Mouse (Mus musculus) heart, postnatal 0 days (tissue): ENCODE measurements at regions not wholly inside any gene's neighbourhood (a gene's known extent, or its start where the extent isn't known, plus 50 kb on each side); places are given as distances from the start of the nearest gene placed in this dataset.
A peak's percentile ranks its signal among the peaks of the same experiment; 100 is the strongest.

Experiments
- ATAC-seq: fragments of 200-750 bp; cut with Nextera tagmentation; 2 replicates; pipeline ENCODE4 v1.8.0; 2017; ENCODE audit warnings: low read depth, moderate number of reproducible peaks, moderate library complexity; ENCODE audit not compliant: insufficient read depth
- DNase-seq: peaks from one replicate; pipeline ENCODE4 v3.0.0-alpha.2; 2016; ENCODE audit warnings: low spot score
- H3K27ac ChIP-seq: fragments of 300-500 bp; sonication (generic); 2 replicates; pipeline ENCODE4 v1.5.1; 2014; ENCODE audit warnings: low read depth, mild to moderate bottlenecking
- H3K27me3 ChIP-seq: fragments of 300-500 bp; sonication (generic); 2 replicates; pipeline ENCODE4 v1.6.1; 2014; ENCODE audit warnings: low read length, mixed read lengths; ENCODE audit not compliant: control insufficient read depth, insufficient read depth
- H3K36me3 ChIP-seq: fragments of 300-500 bp; sonication (generic); replicated peaks from 2 replicates; pipeline ENCODE4 v1.6.1; 2014; ENCODE audit warnings: low read length, mixed read lengths; ENCODE audit not compliant: control insufficient read depth, insufficient read depth
- H3K4me1 ChIP-seq: fragments of 300-500 bp; sonication (generic); 2 replicates; pipeline ENCODE4 v1.6.1; 2014; ENCODE audit warnings: antibody characterized with exemption; ENCODE audit not compliant: control insufficient read depth, insufficient read depth
- H3K4me2 ChIP-seq: fragments of 300-500 bp; sonication (generic); 2 replicates; pipeline ENCODE4 v1.6.1; 2014; ENCODE audit warnings: low read depth, mild to moderate bottlenecking, low read length, moderate library complexity
- H3K4me3 ChIP-seq: fragments of 300-500 bp; sonication (generic); 2 replicates; pipeline ENCODE4 v1.5.1; 2014; ENCODE audit warnings: low read depth, low read length
- H3K9ac ChIP-seq: fragments of 300-500 bp; sonication (generic); replicated peaks from 2 replicates; pipeline ENCODE4 v1.6.1; 2014; ENCODE audit warnings: low read depth, low read length, mixed read lengths
- H3K9me3 ChIP-seq: fragments of 300-500 bp; sonication (generic); replicated peaks from 2 replicates; pipeline ENCODE4 v1.6.1; 2016; ENCODE audit warnings: low read length; ENCODE audit not compliant: control insufficient read depth
- CTCF ChIP-seq: IDR thresholded peaks from 2 replicates; pipeline ENCODE4 v1.5.1; 2016; ENCODE audit warnings: antibody characterized with exemption, control low read depth, low read depth
- EP300 ChIP-seq: IDR thresholded peaks from 2 replicates; pipeline ENCODE4 v1.6.1; 2016; ENCODE audit warnings: antibody characterized with exemption, low read depth
- WGBS: fragments of 180-500 bp; shearing (Covaris S2); extraction: QIAGEN DNeasy Blood & Tissue Kit; methylation state at CpG from one replicate; pipeline ENCODE4 v1.1.7; 2014; 5-methylcytosine and 5-hydroxymethylcytosine counted together

DNA sequence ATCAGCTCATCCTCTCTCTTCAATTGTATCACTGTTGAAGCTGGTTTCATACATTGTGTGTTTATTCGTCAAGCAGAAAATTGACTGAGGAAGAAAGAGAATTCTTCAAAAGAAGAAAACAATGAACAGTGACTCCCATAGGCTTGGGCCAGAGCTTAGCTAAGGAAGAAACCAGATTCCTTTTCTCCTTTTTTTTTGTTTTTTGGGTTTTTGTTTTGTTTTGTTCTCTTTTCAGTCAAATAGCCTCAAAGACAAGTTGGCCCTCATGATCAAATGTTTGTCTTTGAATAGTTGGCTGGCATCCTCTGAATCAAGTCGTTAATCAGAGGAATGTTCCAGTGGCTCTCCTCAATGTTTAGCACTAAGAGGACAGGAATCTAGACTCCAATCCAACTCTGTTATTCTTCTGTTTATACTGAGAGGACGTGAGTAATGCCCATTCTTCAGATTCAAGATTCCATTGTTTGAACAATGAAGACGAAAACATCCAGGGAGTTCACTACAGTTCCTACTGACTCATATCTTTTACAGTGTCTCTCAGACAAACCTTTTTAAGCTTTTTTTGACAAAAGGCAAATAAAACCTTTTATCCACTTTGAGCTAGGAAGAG, 86.1 kb upstream of the Adgrl4 start:
- Histone ChIP-seq H3K4me2 (no peak overlapping the region), H3K27me3 (no peaks in the 10 kb centered on the region), H3K36me3 (no peaks in the 10 kb centered on the region), H3K27ac (no peak overlapping the region), H3K9ac (no peak overlapping the region), H3K4me1 (no peaks in the 10 kb centered on the region), H3K4me3 (no peak overlapping the region), H3K9me3 (no peaks in the 10 kb centered on the region)
- TF ChIP-seq CTCF (no peak), EP300 (no peak)
- ATAC-seq, result no peak
- peak; percentile 9 for DNase-seq
- WGBS, result 50% methylated on average over 4 of the region's 4 CpGs

DNA sequence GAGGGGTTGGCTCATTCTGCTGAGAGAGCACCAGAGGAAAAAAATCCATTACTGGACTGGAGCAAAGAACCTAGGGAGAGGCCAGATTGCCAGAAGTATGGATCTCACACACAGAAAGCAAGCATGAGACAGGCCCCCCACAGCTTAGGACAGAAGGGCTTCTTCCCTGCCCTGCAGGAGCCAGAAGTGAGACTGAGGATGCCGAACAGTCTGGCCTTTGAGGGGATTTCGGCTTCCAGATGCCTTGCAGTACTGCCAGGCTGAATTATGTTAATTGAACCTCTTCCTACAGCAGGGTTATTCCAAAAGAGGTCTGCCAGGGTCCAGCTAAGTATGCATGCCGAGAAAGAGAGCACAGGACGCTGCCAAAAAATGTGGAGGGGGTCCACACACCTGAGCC, 71.4 kb upstream of the Adgrl4 start:
- Histone ChIP-seq H3K9ac (no peak overlapping the region), H3K27me3 (no peaks in the 10 kb centered on the region), H3K4me1 (no peaks in the 10 kb centered on the region), H3K27ac (no peak overlapping the region), H3K4me2 (no peak overlapping the region), H3K4me3 (no peak overlapping the region), H3K9me3 (no peaks in the 10 kb centered on the region), H3K36me3 (no peaks in the 10 kb centered on the region)
- DNase-seq (no peak), ATAC-seq (no peak)
- WGBS, result 75% methylated on average over 4 of the region's 4 CpGs
- TF ChIP-seq EP300 (no peak), CTCF (no peak)

DNA sequence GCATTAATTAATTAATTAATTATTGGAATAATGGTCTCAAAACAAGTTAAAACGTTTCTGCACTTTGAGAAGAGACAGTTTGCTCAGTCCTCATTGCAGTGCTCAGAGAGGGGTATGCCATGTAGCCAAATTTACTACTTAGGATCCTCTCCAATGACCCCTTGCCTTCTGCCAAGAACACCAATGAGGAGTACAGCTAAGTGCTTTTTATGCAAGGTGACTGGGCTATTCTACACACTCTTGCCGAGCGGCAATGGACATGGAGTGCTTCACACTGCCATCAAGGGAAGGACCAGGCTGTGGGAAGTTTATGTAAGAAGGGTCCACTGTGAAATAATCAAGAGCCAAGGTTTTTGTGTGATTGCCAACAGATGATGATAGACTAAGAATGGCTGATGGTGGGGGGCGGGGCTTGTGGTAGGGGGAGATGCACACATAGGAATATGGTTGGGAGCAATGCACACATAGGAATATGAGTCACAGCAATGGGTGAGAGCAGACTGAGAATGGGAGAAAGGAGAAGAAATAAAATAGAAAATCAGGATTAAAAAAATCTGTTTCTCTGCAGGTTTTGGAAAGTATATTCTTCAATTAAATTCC, 70.9 kb upstream of the Adgrl4 start:
- TF ChIP-seq CTCF, result no peak
- TF ChIP-seq EP300, result no peak
- Histone ChIP-seq H3K36me3 (no peaks in the 10 kb centered on the region), H3K27ac (no peak overlapping the region), H3K27me3 (no peaks in the 10 kb centered on the region), H3K4me1 (no peaks in the 10 kb centered on the region), H3K4me2 (no peak overlapping the region), H3K4me3 (no peak overlapping the region), H3K9ac (no peak overlapping the region), H3K9me3 (no peaks in the 10 kb centered on the region)
- no peak for DNase-seq
- 72% methylated on average over 4 of the region's 4 CpGs for WGBS
- no peak for ATAC-seq

DNA sequence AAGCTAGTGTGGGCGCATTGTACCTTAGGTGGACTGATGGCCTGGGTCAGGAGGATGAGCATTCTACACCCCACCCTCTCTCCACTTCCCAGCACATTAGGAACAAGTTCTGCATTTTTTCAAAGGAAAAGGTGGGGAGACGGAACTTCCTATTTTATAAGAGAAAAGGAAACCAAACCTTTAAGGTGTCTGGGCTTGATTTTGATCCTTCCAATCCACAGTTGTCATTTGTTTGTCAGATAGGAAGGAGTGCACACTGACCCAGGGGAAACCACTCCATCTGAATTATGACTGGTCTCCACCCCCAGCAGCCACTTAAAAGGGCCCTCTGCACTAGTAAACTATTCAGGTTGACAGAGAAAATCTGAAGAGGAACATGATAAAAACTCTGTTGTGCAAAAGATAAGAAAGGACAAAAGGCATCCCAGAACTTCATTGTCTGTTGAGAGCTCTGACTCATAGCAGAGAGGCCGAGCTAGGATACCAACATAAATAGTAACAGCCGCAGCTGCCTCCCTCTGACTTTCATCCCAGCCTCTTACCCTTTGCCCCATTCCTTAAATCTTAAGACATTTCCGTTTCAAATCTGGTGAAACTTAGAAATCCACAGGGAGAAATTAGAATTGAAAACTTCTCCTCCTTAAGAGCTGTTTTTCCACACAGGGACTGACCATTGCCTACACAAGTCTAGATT, 54.2 kb upstream of the Adgrl4 start:
- H3K4me1 ChIP-seq, result no peaks in the 10 kb centered on the region
- H3K36me3 ChIP-seq, result no peaks in the 10 kb centered on the region
- no peak overlapping the region for H3K27ac ChIP-seq
- no peak overlapping the region for H3K4me3 ChIP-seq
- H3K9ac ChIP-seq, result no peak overlapping the region
- H3K27me3 ChIP-seq, result no peaks in the 10 kb centered on the region
- TF ChIP-seq EP300 (no peak), CTCF (no peak)
- DNase-seq (no peak), ATAC-seq (no peak)
- 26% methylated on average over 5 of the region's 5 CpGs for WGBS
- H3K9me3 ChIP-seq, result no peaks in the 10 kb centered on the region
- no peak overlapping the region for H3K4me2 ChIP-seq

DNA sequence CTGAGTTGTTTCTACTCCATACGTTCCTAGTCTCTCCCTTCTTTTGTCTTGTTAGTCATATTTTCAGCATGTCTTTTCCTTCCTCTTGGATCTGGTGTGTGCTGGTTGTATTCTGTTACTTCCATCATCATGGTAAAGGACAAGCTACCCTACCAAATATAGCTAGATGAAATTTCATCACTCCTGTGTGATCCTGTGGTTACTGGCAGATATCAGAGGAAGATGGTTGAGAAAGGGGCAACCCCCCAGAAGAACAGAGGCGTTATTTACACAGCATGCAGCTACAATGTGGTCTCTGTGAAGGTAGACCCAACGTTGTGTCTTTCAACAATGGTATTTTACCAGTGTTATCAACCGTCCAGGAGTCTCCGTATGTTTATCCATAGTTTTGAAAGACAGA, 52.8 kb upstream of the Adgrl4 start:
- no peaks in the 10 kb centered on the region for H3K27me3 ChIP-seq
- no peak overlapping the region for H3K4me2 ChIP-seq
- no peak overlapping the region for H3K4me3 ChIP-seq
- no peaks in the 10 kb centered on the region for H3K36me3 ChIP-seq
- 82% methylated on average over 5 of the region's 5 CpGs for WGBS
- H3K4me1 ChIP-seq, result no peaks in the 10 kb centered on the region
- ATAC-seq, result no peak
- no peak overlapping the region for H3K9ac ChIP-seq
- no peak overlapping the region for H3K27ac ChIP-seq
- no peak for DNase-seq
- no peaks in the 10 kb centered on the region for H3K9me3 ChIP-seq
- TF ChIP-seq CTCF (no peak), EP300 (no peak)
